Mouse (Mus musculus): ENCODE data around the gene Atf5.

Atf5 gene

GRCm38 (mm10) chr7:44819391-44819790, 2.9 kb upstream of the Atf5 start:
- no peak for DNase-seq

- no peak for DNase-seq
These were observed 2.3 kb upstream of the Atf5 start for GRCm38 (mm10) chr7:44818751-44819235.

GRCm38 (mm10) chr7:44818164-44818563, 1.7 kb upstream of the Atf5 start:
- DNase-seq, result no peak

- DNase-seq, result no peak
These were observed 983 bp upstream of the Atf5 start for GRCm38 (mm10) chr7:44817441-44817840.

GRCm38 (mm10) chr7:44815721-44816469, 563 bp downstream of the Atf5 start, which contains the start of the genes Nup62 and Il4i1:
Gene Nup62, plus strand, starts transcription at chr7:44816088.
Gene Il4i1, plus strand, starts transcription at chr7:44816387.
- DNase-seq, result peak; percentile 99

- no peak for DNase-seq
These were observed 1.4 kb downstream of the Atf5 start for GRCm38 (mm10) chr7:44814952-44815553.

GRCm38 (mm10) chr7:44814423-44814822, 2.0 kb downstream of the Atf5 start:
- DNase-seq, result no peak

- no peak for DNase-seq
These were observed 2.5 kb downstream of the Atf5 start for GRCm38 (mm10) chr7:44813985-44814384.

GRCm38 (mm10) chr7:44812651-44813325, 3.7 kb downstream of the Atf5 start:
- DNase-seq, result no peak

GRCm38 (mm10) chr7:44810819-44811557, 5.5 kb downstream of the Atf5 start:
- DNase-seq, result no peak

- DNase-seq, result no peak
These were observed 6.1 kb downstream of the Atf5 start for GRCm38 (mm10) chr7:44810365-44810764.

- DNase-seq, result no peak
These were observed 7.0 kb downstream of the Atf5 start for GRCm38 (mm10) chr7:44809466-44809865.

- DNase-seq, result no peak
These were observed 7.5 kb downstream of the Atf5 start for GRCm38 (mm10) chr7:44808927-44809326.

- no peak for DNase-seq
These were observed 23.7 kb downstream of the Atf5 start for GRCm38 (mm10) chr7:44792781-44793180.

GRCm38 (mm10) chr7:44790066-44790465, 26.4 kb downstream of the Atf5 start:
- no peak for DNase-seq

GRCm38 (mm10) chr7:44789531-44789930, 26.9 kb downstream of the Atf5 start:
- no peak for DNase-seq

- DNase-seq, result no peak
These were observed 36.4 kb downstream of the Atf5 start for GRCm38 (mm10) chr7:44780101-44780500.

- no peak for DNase-seq
These were observed 39.5 kb downstream of the Atf5 start for GRCm38 (mm10) chr7:44776849-44777498.

- DNase-seq, result no peak
These were observed 43.8 kb downstream of the Atf5 start for GRCm38 (mm10) chr7:44772591-44773204.

- DNase-seq, result no peak
These were observed 46.3 kb downstream of the Atf5 start for GRCm38 (mm10) chr7:44770046-44770578.

- no peak for DNase-seq
These were observed 48.3 kb downstream of the Atf5 start for GRCm38 (mm10) chr7:44768129-44768528.

Measured in layer of hippocampus, adult 9-11 months (tissue).